Mouse (Mus musculus) telencephalon, adult 2 months (tissue): ENCODE measurements at regions not wholly inside any gene's neighbourhood (a gene's known extent, or its start where the extent isn't known, plus 50 kb on each side); places are given as distances from the start of the nearest gene placed in this dataset.
A peak's percentile ranks its signal among the peaks of the same experiment; 100 is the strongest.

ENCODE experiments used
- DNase-seq: peaks from one replicate; pipeline ENCODE4 v3.0.0-alpha.2; 2011; ENCODE audit warnings: low read depth, low spot score

GRCm38 (mm10) chr14:80479918-80480317, 496.0 kb downstream of the Olfm4 start:
- DNase-seq: no peak

GRCm38 (mm10) chr14:80482771-80483170, 498.9 kb downstream of the Olfm4 start:
- no peak for DNase-seq

DNA sequence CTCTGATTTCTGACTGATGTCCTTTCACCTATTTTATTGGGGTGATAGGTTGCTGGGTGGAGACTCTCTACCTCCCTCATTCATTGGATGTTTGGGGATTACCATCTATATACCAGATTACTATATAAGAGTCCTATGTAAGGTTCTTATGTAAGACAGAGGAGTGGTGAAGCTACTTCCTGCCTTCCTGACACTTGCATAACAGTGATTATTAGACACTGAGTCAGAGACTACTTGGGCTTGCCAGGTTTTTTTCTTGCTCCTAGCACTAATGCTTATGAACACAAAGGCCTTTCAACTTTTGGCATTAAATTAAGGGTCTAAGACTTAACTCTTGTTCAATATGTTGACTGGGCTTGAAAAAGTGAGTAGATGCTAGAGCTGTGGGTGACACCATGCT, 500.4 kb downstream of the Olfm4 start:
- no peak for DNase-seq

DNA sequence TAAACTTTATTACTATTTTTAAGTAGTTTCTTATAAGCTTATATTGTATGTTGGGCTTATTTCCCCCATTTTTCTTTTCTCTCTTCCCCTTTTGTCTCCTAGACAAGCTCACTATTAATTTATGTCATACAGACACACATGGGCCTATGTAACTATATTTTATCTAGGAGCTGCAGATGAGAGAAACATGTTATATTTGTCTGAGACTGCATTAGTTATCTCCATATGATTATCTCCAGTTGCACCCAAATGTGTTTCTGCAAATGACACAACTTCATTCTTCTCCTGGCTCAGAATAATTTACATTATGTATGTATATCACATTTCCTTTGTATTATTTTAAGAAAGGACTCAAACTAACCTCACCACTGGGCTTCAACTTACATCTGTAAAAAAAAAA, 501.3 kb downstream of the Olfm4 start:
- no peak for DNase-seq

DNA sequence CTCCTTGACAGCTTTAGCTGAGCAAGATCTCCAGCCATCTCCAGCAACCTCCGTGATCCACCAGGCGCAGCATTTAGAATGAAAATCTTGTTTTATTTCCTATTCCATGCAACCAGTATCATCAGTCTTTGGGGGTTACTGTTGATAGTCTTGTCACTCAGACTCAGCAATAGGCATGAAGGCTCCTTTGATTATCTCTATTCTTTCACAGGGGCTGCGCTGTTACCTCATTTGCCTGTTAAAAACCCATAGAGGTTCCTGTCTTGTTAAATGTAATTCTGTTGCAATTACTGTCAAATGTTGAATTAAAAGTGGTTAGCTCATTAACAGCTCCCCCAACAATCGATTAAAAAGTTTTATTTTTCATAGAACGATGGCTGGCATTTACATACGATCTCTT, 502.7 kb downstream of the Olfm4 start:
- DNase-seq: no peak

- DNase-seq: no peak
These were observed 508.4 kb downstream of the Olfm4 start for GRCm38 (mm10) chr14:80492043-80492900.

- no peak for DNase-seq
These were observed 509.0 kb downstream of the Olfm4 start for GRCm38 (mm10) chr14:80492901-80493279.

DNA sequence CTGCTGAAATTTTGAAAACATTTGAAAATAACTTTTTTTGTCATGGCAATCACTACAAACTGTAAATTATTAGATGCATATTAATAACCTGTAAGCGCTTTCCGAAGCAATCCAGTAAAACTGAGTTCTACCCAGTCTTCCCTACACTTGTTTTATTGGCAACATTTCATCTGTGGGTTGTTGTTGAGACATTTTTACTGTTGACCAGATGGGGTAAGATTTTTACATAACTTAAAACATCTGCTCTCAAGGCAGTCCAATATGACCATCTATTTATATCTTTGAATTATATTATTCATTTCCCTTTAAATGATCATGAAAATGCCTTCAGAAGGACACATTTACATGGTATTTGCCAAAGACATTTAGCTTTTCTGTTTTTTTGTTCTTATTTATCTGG, 520.5 kb downstream of the Olfm4 start:
- DNase-seq: peak; percentile 35

- DNase-seq: no peak
These were observed 532.7 kb downstream of the Olfm4 start for GRCm38 (mm10) chr14:80516626-80517025.

DNA sequence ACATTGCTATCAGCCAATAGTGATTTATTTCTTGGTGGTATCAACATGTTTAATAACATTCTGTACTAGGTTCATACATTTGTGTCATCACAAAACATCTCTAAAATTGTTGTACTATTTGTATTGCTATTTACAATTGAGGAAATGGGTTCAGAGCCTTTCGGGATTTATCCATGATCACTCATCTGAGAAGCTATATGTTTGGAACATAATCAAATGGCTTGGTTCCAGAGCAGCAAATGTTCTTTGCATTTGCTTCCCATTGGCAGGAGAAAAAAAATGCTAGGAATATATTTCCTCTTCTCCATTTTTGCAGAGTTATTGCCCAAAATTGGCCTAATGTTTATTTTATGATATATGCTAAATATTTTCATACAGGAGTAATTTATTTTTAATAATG, 537.3 kb downstream of the Olfm4 start:
- DNase-seq: no peak

GRCm38 (mm10) chr14:80521631-80522030, 537.8 kb downstream of the Olfm4 start:
- DNase-seq: no peak

- DNase-seq: no peak
These were observed 538.7 kb downstream of the Olfm4 start for GRCm38 (mm10) chr14:80522536-80522935.

- no peak for DNase-seq
These were observed 544.6 kb downstream of the Olfm4 start for GRCm38 (mm10) chr14:80528419-80529028.

DNA sequence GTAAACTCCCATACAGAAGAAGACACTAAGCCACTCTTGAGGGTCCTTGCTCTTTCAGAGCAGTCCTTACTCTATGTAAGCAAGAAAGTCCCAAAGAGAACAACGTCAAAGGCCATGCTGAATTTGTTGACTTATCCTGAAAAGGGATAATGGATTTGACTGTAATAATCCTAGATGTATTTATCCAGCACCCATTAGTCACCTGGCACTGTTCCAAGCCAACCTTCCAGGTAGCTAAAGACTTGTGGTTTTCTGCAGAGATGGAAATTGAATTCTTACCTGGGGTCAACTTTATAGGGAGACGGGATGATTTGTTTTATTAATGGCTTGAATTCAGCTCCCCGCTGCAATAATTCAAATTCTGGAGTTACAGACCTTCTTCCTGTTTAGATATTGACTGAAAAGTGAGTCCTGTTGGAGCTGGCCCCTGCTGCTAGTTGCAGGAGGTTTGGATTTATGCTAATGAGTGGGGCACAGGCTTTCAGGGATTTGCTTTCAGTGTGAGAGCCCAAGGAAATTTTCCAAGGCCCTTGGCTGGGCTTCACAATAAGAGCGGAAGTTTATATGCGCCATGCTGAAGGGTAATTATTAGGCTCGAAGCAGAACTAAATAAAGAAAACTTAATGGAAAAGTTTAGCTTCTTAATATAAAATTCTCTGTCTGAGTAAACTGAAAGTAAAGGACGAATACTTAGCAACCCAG, 552.3 kb downstream of the Olfm4 start:
- DNase-seq: no peak

DNA sequence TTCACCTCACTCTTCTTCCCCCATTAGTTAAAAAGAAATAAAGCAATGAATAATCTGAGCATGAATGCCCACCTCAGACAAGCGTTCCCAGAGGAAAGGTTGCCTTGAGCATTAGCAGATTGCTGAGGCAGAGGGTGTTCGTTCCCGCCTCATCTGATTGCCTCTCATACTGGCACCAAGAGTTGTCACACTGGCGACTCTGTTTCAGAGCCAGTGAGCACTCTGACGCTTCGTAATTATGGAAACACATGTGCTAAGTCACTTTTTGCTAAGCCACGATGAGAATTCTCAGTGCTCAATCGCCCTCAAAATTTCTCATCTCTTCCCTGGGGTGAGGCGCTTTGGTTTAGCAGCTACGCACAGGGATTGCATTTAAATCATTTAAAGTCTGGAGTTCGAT, 576.1 kb downstream of the Olfm4 start:
- no peak for DNase-seq
